In genomic region chr1:72596231-72596630, GRCm38 (mm10) we compare ENCODE assay signal across 13 mouse cellular contexts. TPM values are rescaled to one million over a fixed set of nuclear protein-coding genes. Genes with fewer than 3 reads are reported as not detected.
"Had no signal": no experiment of that assay in that cellular context is flagged by ENCODE, and none has a peak within 500 bp of the region (broad histone marks: within the 10 kb centered on the region; RNA-seq: fewer than 3 reads in every experiment).

No protein-coding gene starts in this region.

- H3K4me1 ChIP-seq: limb, embryonic 12.5 days; liver, embryonic 13.5 days had no signal

- DNase-seq: kidney, adult 8-10 months; kidney, postnatal 25 days; layer of hippocampus, postnatal 36 days; liver; liver, embryonic 13.5 days; liver, postnatal 0 days; lung, postnatal 36 days; right cerebral cortex, adult 18-20 months; right cerebral cortex, postnatal 25 days; thymus, adult 18-20 months; thymus, postnatal 14 days had no signal

- H3K4me3 ChIP-seq: limb, embryonic 12.5 days; liver, embryonic 13.5 days; midbrain, embryonic 13.5 days had no signal

- H3K9ac ChIP-seq: limb, embryonic 12.5 days; liver, embryonic 13.5 days; liver, postnatal 0 days; midbrain, embryonic 13.5 days had no signal

- H3K27me3 ChIP-seq: limb, embryonic 12.5 days; liver, embryonic 13.5 days; midbrain, embryonic 13.5 days had no signal

- H3K4me2 ChIP-seq: limb, embryonic 12.5 days; liver, embryonic 13.5 days; midbrain, embryonic 13.5 days had no signal

- H3K9me3 ChIP-seq: limb, embryonic 12.5 days; liver, embryonic 13.5 days; midbrain, embryonic 13.5 days had no signal

- ATAC-seq: liver, postnatal 0 days; midbrain, embryonic 13.5 days had no signal

- H3K27ac ChIP-seq: limb, embryonic 12.5 days; liver, embryonic 13.5 days; midbrain, embryonic 13.5 days had no signal

RNA-seq across cellular contexts. Expression of gene March4, which starts 59.5 kb away (rescaled TPM):
- polyA plus RNA-seq: limb, embryonic 12.5 days; liver, embryonic 13.5 days; liver, postnatal 0 days had no signal
